20 mouse cellular contexts compared by ENCODE assay signal in the genomic region with DNA sequence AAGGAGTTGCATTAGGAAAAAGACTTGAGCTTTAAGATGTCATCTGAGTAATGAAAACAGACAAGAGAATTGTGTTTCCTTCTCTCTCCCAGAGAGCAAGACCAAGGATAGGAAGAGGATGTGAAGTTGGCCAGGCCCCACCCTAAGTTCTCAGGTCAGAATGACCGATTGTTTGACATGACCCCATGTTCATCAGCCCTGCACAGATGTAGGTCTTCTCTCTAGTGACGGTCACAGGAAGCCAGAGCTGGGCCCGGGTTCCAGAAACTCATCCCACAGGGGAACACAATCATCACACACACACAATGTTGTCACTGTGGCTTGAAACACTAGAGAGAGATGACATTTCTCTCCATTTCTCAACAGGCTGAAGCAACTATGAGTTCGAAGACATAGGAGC. TPM values are rescaled to one million over a fixed set of nuclear protein-coding genes. Genes with fewer than 3 reads are reported as not detected.
DNase-seq lines count a peak whose midpoint lies in the region; ATAC-seq lines count a peak whose summit lies in the region.
"Had no signal": no experiment of that assay in that cellular context is flagged by ENCODE, and none has a peak within 500 bp of the region (broad histone marks: within the 10 kb centered on the region; RNA-seq: fewer than 3 reads in every experiment).

No protein-coding gene starts in this region.

- peaks cover 32% of the 10 kb centered on the region for H3K4me1 ChIP-seq in heart, embryonic 11.5 days (ENCODE audit: control insufficient read depth, insufficient read depth, low read length)
- H3K4me1 ChIP-seq in kidney, embryonic 15.5 days = peaks cover 81% of the 10 kb centered on the region
- peaks cover 56% of the 10 kb centered on the region for H3K4me1 ChIP-seq in brown adipose tissue, adult 24 weeks (ENCODE audit: control insufficient read depth, insufficient read depth, insufficient read length, low read length)

- no peaks in the 10 kb centered on the region for H3K9me3 ChIP-seq in heart, embryonic 11.5 days (replicated peaks; ENCODE audit: control insufficient read depth, low read length)
- H3K9me3 ChIP-seq in kidney, embryonic 15.5 days (replicated peaks) = no peaks in the 10 kb centered on the region
- H3K9me3 ChIP-seq: embryonic facial prominence, embryonic 15.5 days; heart, embryonic 12.5 days; hindbrain, embryonic 13.5 days had no signal

- WGBS in heart, embryonic 11.5 days (ENCODE audit: insufficient replicate concordance) = 67% methylated on average over 4 of the region's 4 CpGs
- 42% methylated on average over 4 of the region's 4 CpGs for WGBS in kidney, embryonic 15.5 days

- no peak for ATAC-seq in heart, embryonic 11.5 days (replicated peaks; ENCODE audit: insufficient number of reproducible peaks, low FRiP score, low TSS enrichment)
- no peak for ATAC-seq in kidney, embryonic 15.5 days (replicated peaks; ENCODE audit: low FRiP score)
- ATAC-seq: forebrain, embryonic 14.5 days; hindbrain, postnatal 0 days had no signal

- no peak overlapping the region for H3K9ac ChIP-seq in heart, embryonic 11.5 days (ENCODE audit: low read depth, low read length)
- H3K9ac ChIP-seq in kidney, embryonic 15.5 days = no peak overlapping the region
- H3K9ac ChIP-seq: embryonic facial prominence, embryonic 15.5 days; heart, embryonic 12.5 days; hindbrain, embryonic 13.5 days had no signal

- no peak overlapping the region for H3K4me2 ChIP-seq in heart, embryonic 11.5 days
- no peak overlapping the region for H3K4me2 ChIP-seq in kidney, embryonic 15.5 days
- H3K4me2 ChIP-seq: embryonic facial prominence, embryonic 15.5 days; heart, embryonic 12.5 days; hindbrain, embryonic 13.5 days had no signal

- peak; percentile 67 for DNase-seq in heart, adult 8-10 months (ENCODE audit: low spot score)
- DNase-seq in kidney, adult 11 months = no peak
- DNase-seq in lung, postnatal 36 days = peak; percentile 50
- DNase-seq: adrenal gland, adult 8-10 months; adrenal gland, postnatal 36 days; cerebellum, adult 11 months; cerebellum, adult 8-10 months; cerebellum, postnatal 14 days; embryo, embryonic 11 days; gastrocnemius, postnatal 10 days had no signal

- H3K27ac ChIP-seq in heart, embryonic 11.5 days (ENCODE audit: low read depth, low read length) = no peak overlapping the region
- H3K27ac ChIP-seq in kidney, embryonic 15.5 days = peak overlapping the region; percentile 5
- H3K27ac ChIP-seq in brown adipose tissue, adult 24 weeks (replicated peaks; ENCODE audit: low read depth, low read length) = peak overlapping the region; percentile 86
- H3K27ac ChIP-seq: embryonic facial prominence, embryonic 15.5 days; forebrain, embryonic 10.5 days; hindbrain, embryonic 13.5 days; hindbrain, postnatal 0 days had no signal

- H3K36me3 ChIP-seq in heart, embryonic 11.5 days (ENCODE audit: control insufficient read depth, insufficient read depth, low read length) = no peaks in the 10 kb centered on the region
- peaks cover 5% of the 10 kb centered on the region; the same call in 1 of the 2 replicates for H3K36me3 ChIP-seq in kidney, embryonic 15.5 days
- H3K36me3 ChIP-seq: embryonic facial prominence, embryonic 15.5 days; hindbrain, embryonic 13.5 days had no signal

- no peak overlapping the region for H3K4me3 ChIP-seq in heart, embryonic 11.5 days (ENCODE audit: low read depth, low read length)
- no peak overlapping the region for H3K4me3 ChIP-seq in kidney, embryonic 15.5 days (replicated peaks)
- H3K4me3 ChIP-seq in brown adipose tissue, adult 24 weeks (ENCODE audit: insufficient read depth, low read depth, low read length) = no peak overlapping the region
- H3K4me3 ChIP-seq: embryonic facial prominence, embryonic 15.5 days; erythroblast, embryonic 14.5 days; forebrain, embryonic 10.5 days; heart, embryonic 12.5 days; hindbrain, embryonic 13.5 days had no signal

- H3K27me3 ChIP-seq in heart, embryonic 11.5 days (ENCODE audit: control insufficient read depth, insufficient read depth, low read length) = no peaks in the 10 kb centered on the region
- H3K27me3 ChIP-seq in kidney, embryonic 15.5 days = no peaks in the 10 kb centered on the region
- H3K27me3 ChIP-seq: embryonic facial prominence, embryonic 15.5 days; heart, embryonic 12.5 days; hindbrain, embryonic 13.5 days had no signal

RNA-seq across cellular contexts. Expression of a gene that starts 27.2 kb away (rescaled TPM):
- 100 to 1,000 TPM in 3 of 4 experiments, 10 to 100 TPM in 1; 93.1 to 141 (median 113) TPM for total RNA-seq in heart, adult 8-10 months (2022)
- polyA plus RNA-seq in heart, embryonic 11.5 days (2014; fragmentation: Nextera tagmentation; extraction: Ambion mirVana) = 40.6 and 51.0 TPM in 2 replicates
- polyA plus RNA-seq in kidney, embryonic 15.5 days (2015; fragmentation: Nextera tagmentation; extraction: Ambion mirVana) = 108 and 116 TPM in 2 replicates
- 51.1 and 77.2 TPM in 2 replicates for polyA plus RNA-seq in brown adipose tissue, adult 24 weeks (2012; ENCODE audit: insufficient read depth, insufficient read length, missing spikeins)

RNA-seq across cellular contexts. Expression of a gene that starts 27.2 kb away (rescaled TPM):
- total RNA-seq in heart, adult 8-10 months (2022) = 100 to 1,000 TPM; 136 to 221 (median 183) TPM
- polyA plus RNA-seq in heart, embryonic 11.5 days (2014; fragmentation: Nextera tagmentation; extraction: Ambion mirVana) = 150 and 187 TPM in 2 replicates
- 297 and 335 TPM in 2 replicates for polyA plus RNA-seq in kidney, embryonic 15.5 days (2015; fragmentation: Nextera tagmentation; extraction: Ambion mirVana)
- 142 and 186 TPM in 2 replicates for polyA plus RNA-seq in brown adipose tissue, adult 24 weeks (2012; ENCODE audit: insufficient read depth, insufficient read length, missing spikeins)
